Mouse (Mus musculus) yolk sac, embryonic 10.5 days (tissue): ENCODE measurements around the gene H2al1g.
"Not testable (repeated sequence)": the region's sequence is repeated elsewhere in the genome, so short reads cannot be mapped to it uniquely, and the experiment has no call there.

Source experiments
- DNase-seq: peaks from one replicate; pipeline ENCODE4 v3.0.0-alpha.2; 2017; ENCODE audit warnings: low spot score

The H2al1g gene

GRCm38 (mm10) chrX:11317956-11318355 is at the start of gene H2al1g:
Gene H2al1g (plus strand): TSS chrX:11318256.
- DNase-seq = not testable (repeated sequence)

- no peak for DNase-seq
These were observed 49.0 kb upstream of the H2al1g start for GRCm38 (mm10) chrX:11269074-11269473.

DNA sequence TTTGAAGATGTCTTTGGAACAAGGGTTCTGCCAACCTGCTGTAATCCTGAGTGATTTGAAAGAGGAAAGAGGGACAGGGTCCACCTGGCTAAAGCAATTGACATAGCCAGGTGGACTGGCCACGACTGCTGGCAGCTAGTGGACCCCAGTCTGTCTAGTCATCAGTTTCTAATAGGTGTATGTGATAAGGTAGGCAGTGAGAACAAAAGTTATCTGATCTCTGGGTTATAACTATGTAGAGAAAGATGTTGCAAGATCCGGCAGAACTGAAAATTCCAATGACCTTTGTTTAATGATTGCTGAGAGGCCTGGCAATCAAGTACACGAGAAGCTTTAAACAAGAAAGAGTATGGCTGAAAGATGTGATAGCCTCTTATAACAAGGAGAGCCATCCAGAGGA is 44.9 kb upstream of the H2al1g start:
- no peak for DNase-seq

DNA sequence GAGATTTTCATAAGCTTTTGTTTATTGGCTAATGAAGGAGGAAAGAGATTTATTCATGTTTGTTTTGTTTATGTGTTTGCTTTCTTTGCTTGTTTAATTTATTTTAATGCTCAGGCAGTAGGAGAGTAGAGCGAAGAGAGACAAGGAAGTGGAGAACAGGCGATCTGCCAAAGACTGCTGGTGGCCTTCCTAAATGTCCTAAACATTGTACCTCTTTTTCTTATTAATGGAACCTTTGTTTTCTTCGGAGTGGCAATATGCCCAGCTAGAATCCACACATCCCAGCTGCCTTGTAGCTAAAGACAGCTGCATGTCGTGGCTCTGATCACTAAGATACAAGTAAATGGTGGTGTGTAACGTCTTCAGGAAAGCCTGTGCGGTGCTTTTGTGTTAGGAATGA is 41.0 kb upstream of the H2al1g start:
- DNase-seq = no peak

DNA sequence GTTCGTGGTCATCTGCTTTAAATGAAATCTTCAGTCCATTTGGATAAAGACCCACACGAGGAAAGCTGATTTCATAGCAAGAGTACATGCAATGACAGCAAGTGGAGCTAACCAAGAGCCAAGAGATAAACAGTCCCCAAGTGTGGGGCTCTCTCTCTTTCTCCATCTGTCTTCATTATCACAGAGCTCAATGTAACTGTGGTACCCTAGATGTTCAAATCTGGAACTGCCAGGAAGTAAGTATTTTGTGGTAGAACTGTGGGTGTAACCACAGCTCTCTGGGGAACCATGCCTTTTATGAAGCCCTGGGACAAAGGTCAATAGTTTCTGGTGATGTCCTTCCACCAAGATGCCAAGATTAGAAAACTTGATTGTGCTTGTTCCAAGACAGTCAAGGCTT is 37.3 kb upstream of the H2al1g start:
- DNase-seq = no peak

- no peak for DNase-seq
These were observed 29.7 kb upstream of the H2al1g start for GRCm38 (mm10) chrX:11288306-11288882.

DNA sequence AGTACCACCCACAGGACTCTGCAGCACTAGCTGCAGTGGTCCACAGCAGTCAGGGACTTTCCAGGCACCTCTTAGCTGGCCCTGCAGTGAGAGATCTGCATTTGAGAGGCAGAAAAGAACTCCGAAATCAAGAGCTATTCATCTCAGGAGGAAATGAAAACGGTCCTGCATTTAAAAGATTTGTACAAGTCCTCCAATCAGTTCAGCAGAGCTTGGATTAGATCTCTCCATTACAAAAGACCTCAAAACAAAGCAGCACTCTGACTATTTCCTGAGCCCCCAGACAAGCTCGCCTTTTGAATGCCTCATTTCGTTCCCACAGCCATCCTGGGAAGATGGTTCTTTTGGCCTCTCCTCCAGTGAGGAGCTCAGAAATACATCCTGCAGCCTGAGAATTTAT is 28.8 kb upstream of the H2al1g start:
- DNase-seq = no peak

GRCm38 (mm10) chrX:11298957-11299356 is 19.1 kb upstream of the H2al1g start, which contains the start of gene H2al1a:
Gene H2al1a (plus strand): TSS chrX:11299257.
- DNase-seq = not testable (repeated sequence)

DNA sequence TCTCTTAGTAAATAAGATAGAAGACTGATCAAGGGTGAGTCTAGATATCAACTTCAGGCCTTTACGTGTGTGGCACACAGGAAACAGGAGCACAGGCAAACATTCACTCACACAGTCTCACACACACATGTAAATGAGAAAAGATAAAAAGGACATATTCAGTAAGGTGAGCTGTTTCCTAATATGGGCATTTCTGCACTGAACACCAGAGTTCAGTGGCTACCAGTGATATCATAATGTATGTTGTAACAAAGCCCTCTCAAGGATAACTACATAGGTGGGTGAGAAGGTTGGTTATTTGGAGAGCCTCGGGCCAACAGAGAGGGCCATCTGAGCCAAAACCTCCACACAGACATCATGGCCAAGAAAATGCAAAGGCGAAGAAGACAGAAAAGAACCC is 15.9 kb upstream of the H2al1g start, which contains the start of gene H2al1b:
Gene H2al1b (plus strand): TSS at position 301 of the 400 bp plus-strand sequence.
- DNase-seq = not testable (repeated sequence)

GRCm38 (mm10) chrX:11305355-11305754 is 12.7 kb upstream of the H2al1g start, which contains the start of gene H2al1c:
Gene H2al1c (plus strand): TSS chrX:11305655.
- DNase-seq = not testable (repeated sequence)

DNA sequence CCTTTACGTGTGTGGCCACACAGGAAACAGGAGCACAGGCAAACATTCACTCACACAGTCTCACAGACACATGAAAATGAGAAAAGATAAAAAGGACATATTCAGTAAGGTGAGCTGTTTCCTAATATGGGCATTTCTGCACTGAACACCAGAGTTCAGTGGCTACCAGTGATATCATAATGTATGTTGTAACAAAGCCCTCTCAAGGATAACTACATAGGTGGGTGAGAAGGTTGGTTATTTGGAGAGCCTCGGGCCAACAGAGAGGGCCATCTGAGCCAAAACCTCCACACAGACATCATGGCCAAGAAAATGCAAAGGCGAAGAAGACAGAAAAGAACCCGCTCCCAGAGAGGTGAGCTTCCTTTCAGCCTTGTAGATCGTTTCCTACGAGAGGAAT is 9.5 kb upstream of the H2al1g start, which contains the start of gene H2al1d:
Gene H2al1d (plus strand): TSS at position 301 of the 400 bp plus-strand sequence.
- DNase-seq = not testable (repeated sequence)

GRCm38 (mm10) chrX:11311634-11312033 is 6.4 kb upstream of the H2al1g start, which contains the start of gene H2al1e:
Gene H2al1e (plus strand): TSS chrX:11311934.
- DNase-seq = not testable (repeated sequence)

DNA sequence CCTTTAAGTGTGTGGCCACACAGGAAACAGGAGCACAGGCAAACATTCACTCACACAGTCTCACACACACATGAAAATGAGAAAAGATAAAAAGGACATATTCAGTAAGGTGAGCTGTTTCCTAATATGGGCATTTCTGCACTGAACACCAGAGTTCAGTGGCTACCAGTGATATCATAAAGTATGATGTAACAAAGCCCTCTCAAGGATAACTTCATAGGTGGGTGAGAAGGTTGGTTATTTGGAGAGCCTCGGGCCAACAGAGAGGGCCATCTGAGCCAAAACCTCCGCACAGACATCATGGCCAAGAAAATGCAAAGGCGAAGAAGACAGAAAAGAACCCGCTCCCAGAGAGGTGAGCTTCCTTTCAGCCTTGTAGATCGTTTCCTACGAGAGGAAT is 3.2 kb upstream of the H2al1g start, which contains the start of gene H2al1f:
Gene H2al1f (plus strand): TSS at position 301 of the 400 bp plus-strand sequence.
- DNase-seq = not testable (repeated sequence)

- not testable (repeated sequence) for DNase-seq
These were observed 3.1 kb downstream of the H2al1g start, which contains the start of gene H2al1h for GRCm38 (mm10) chrX:11321192-11321591. Gene H2al1h (plus strand): TSS chrX:11321492.

- not testable (repeated sequence) for DNase-seq
These were observed 6.3 kb downstream of the H2al1g start, which contains the start of gene H2al1i for GRCm38 (mm10) chrX:11324359-11324758. Gene H2al1i (plus strand): TSS chrX:11324659.

DNA sequence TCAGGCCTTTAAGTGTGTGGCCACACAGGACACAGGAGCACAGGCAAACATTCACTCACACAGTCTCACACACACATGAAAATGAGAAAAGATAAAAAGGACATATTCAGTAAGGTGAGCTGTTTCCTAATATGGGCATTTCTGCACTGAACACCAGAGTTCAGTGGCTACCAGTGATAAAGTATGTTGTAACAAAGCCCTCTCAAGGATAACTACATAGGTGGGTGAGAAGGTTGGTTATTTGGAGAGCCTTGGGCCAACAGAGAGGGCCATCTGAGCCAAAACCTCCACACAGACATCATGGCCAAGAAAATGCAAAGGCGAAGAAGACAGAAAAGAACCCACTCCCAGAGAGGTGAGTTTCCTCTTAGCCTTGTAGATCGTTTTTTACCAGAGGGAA is 9.5 kb downstream of the H2al1g start, which contains the start of gene H2al1j:
Gene H2al1j (plus strand): TSS at position 301 of the 400 bp plus-strand sequence.
- DNase-seq = not testable (repeated sequence)

DNA sequence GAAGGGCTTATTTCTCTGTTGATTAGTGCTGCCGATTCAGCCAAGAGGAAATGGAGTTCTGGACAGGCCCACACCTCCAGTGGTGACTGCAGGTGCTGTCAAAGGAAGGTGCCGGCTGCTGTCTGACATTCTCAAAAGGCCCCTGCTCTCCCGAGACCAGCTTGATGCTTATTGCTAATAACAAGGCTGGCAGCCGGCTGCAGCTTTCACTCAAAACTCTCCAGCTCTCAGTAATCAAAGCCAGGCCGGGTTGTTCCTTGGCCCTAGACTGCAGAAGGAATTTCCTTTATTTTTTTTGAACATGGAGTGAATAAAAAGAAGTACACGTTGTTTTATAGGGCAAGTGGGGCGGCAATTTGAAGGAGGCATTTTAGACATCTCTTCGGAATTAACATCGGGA is 27.7 kb downstream of the H2al1g start:
- no peak for DNase-seq

GRCm38 (mm10) chrX:11346756-11347155 is 28.7 kb downstream of the H2al1g start:
- no peak for DNase-seq

- no peak for DNase-seq
These were observed 42.8 kb downstream of the H2al1g start for GRCm38 (mm10) chrX:11360823-11361222.

- no peak for DNase-seq
These were observed 43.2 kb downstream of the H2al1g start for GRCm38 (mm10) chrX:11361261-11361660.

GRCm38 (mm10) chrX:11363890-11364289 is 45.8 kb downstream of the H2al1g start:
- DNase-seq = no peak

- DNase-seq = no peak
These were observed 47.1 kb downstream of the H2al1g start for GRCm38 (mm10) chrX:11365151-11365550.
